Mouse (Mus musculus): ENCODE results near the gene Usp53.
"Not testable (repeated sequence)": the region's sequence is repeated elsewhere in the genome, so short reads cannot be mapped to it uniquely, and the experiment has no call there.

- not testable (repeated sequence) for TF ChIP-seq CTCF (IDR thresholded peaks at IDR 0.05; ENCODE audit: extremely low read depth, insufficient read length, insufficient replicate concordance, low read depth, low read length); POLR2A (IDR thresholded peaks at IDR 0.05; ENCODE audit: low read depth, low read length)
These were observed 47.1 kb downstream of the Usp53 start for GRCm38 (mm10) chr3:122937176-122937575.
